Mouse (Mus musculus) brain, embryonic 14.5 days (tissue): Measurements from ENCODE around the gene Aldh3a1.

Experiments used
- CTCF ChIP-seq: fragments of 200-500 bp; IDR thresholded peaks from 2 replicates; pipeline ENCODE4 v1.5.1; 2012; ENCODE audit warnings: inconsistent platforms, mild to moderate bottlenecking, moderate library complexity, borderline replicate concordance; ENCODE audit not compliant: insufficient read depth, insufficient read length; ENCODE audit errors: extremely low read depth
- POLR2A ChIP-seq: fragments of 200-500 bp; IDR thresholded peaks from 2 replicates; pipeline ENCODE4 v1.6.1; 2012; ENCODE audit warnings: mild to moderate bottlenecking, inconsistent platforms, borderline replicate concordance; ENCODE audit not compliant: poor library complexity, insufficient read depth, insufficient read length, severe bottlenecking; ENCODE audit errors: extremely low read depth

DNA sequence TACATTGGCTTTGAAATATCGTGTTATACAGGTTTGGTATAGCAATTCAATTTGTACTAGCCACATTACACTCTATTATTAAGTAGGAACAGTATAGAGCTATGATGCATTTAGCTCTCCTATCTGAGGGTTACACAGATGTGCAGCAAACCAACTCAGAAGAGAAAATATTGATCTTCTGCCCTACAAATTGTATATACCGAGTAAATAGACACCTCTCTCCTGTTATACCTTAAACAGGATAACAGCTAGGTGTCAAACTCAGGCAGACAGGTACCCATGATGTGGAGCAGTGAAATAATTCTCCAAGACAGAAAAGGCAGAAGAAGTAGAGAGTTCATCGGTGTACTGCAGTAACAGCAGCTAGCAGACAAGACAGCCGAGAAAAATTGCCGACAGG is 31.6 kb upstream of the Aldh3a1 start:
- TF ChIP-seq CTCF (no peak), POLR2A (no peak)
